Mouse (Mus musculus): ENCODE results near the gene Adora1.

The Adora1 gene

GRCm38 (mm10) chr1:134236142-134236541 lies 911 bp upstream of the Adora1 start:
- DNase-seq = no peak

GRCm38 (mm10) chr1:134234455-134235390 lies 508 bp downstream of the Adora1 start:
- DNase-seq = no peak

- DNase-seq = no peak
Measured at GRCm38 (mm10) chr1:134233681-134234454, 1.4 kb downstream of the Adora1 start.

- DNase-seq = peak; percentile 45
Measured at GRCm38 (mm10) chr1:134232778-134233531, 2.3 kb downstream of the Adora1 start.

GRCm38 (mm10) chr1:134232326-134232725 lies 2.9 kb downstream of the Adora1 start:
- DNase-seq = no peak

GRCm38 (mm10) chr1:134231681-134232080 lies 3.5 kb downstream of the Adora1 start:
- no peak for DNase-seq

- no peak for DNase-seq
Measured at GRCm38 (mm10) chr1:134231270-134231669, 4.0 kb downstream of the Adora1 start.

- no peak for DNase-seq
Measured at GRCm38 (mm10) chr1:134230638-134231228, 4.5 kb downstream of the Adora1 start.

GRCm38 (mm10) chr1:134229806-134230575 lies 5.2 kb downstream of the Adora1 start:
- DNase-seq = no peak

- DNase-seq = no peak
Measured at GRCm38 (mm10) chr1:134226739-134227138, 8.5 kb downstream of the Adora1 start.

GRCm38 (mm10) chr1:134225375-134225774 lies 9.9 kb downstream of the Adora1 start:
- no peak for DNase-seq

- DNase-seq = no peak
Measured at GRCm38 (mm10) chr1:134224649-134225227, 10.5 kb downstream of the Adora1 start.

- peak; percentile 73 for DNase-seq
Measured at GRCm38 (mm10) chr1:134222122-134223055, 12.8 kb downstream of the Adora1 start.

GRCm38 (mm10) chr1:134221172-134221571 lies 14.1 kb downstream of the Adora1 start:
- no peak for DNase-seq

- no peak for DNase-seq
Measured at GRCm38 (mm10) chr1:134219608-134220007, 15.6 kb downstream of the Adora1 start.

- no peak for DNase-seq
Measured at GRCm38 (mm10) chr1:134217942-134218341, 17.3 kb downstream of the Adora1 start.

- peak; percentile 44 for DNase-seq
Measured at GRCm38 (mm10) chr1:134217028-134217481, 18.2 kb downstream of the Adora1 start.

- no peak for DNase-seq
Measured at GRCm38 (mm10) chr1:134216629-134216971, 18.6 kb downstream of the Adora1 start.

- DNase-seq = no peak
Measured at GRCm38 (mm10) chr1:134215751-134216628, 19.2 kb downstream of the Adora1 start.
